Mouse (Mus musculus) ES-E14 (cell line): ENCODE results near the gene Plxnb3.

Source experiments
- CHD2 ChIP-seq: IDR thresholded peaks from 2 replicates; pipeline ENCODE4 v1.6.1; 2014; ENCODE audit warnings: mild to moderate bottlenecking, low read depth, low read length, inconsistent platforms
- HCFC1 ChIP-seq: IDR thresholded peaks from 2 replicates; pipeline ENCODE4 v1.6.1; 2012; ENCODE audit warnings: low read length, inconsistent platforms, borderline replicate concordance; ENCODE audit not compliant: insufficient read depth
- ZNF384 ChIP-seq: IDR thresholded peaks from 2 replicates; pipeline ENCODE4 v1.6.1; 2012; ENCODE audit warnings: low read depth, low read length, inconsistent platforms

- TF ChIP-seq HCFC1: no peak
- no peak for TF ChIP-seq ZNF384
- TF ChIP-seq CHD2: no peak
Measured at GRCm38 (mm10) chrX:73718686-73719362, 38.1 kb upstream of the Plxnb3 start.
